Mouse (Mus musculus) stomach, embryonic 14.5 days (tissue): ENCODE results near the gene Syne3. TPM values are rescaled to one million over a fixed set of nuclear protein-coding genes. Genes with fewer than 3 reads are reported as not detected.
A peak's percentile ranks its signal among the peaks of the same experiment; 100 is the strongest.

Source experiments
- ATAC-seq: fragments of 200-750 bp; cut with Nextera tagmentation; 2 replicates; pipeline ENCODE4 v1.8.0; 2017; ENCODE audit warnings: low read depth, moderate TSS enrichment; ENCODE audit not compliant: insufficient number of reproducible peaks, insufficient read depth, low FRiP score
- H3K27ac ChIP-seq: fragments of 300-500 bp; sonication (generic); 2 replicates; pipeline ENCODE4 v1.5.1; 2014; ENCODE audit warnings: mild to moderate bottlenecking, low read length, moderate library complexity, mixed read lengths
- H3K27me3 ChIP-seq: fragments of 300-500 bp; sonication (generic); 2 replicates; pipeline ENCODE4 v1.6.1; 2014; ENCODE audit warnings: low read length, control low read depth, mixed read lengths; ENCODE audit not compliant: control insufficient read depth, insufficient read depth
- H3K36me3 ChIP-seq: fragments of 300-500 bp; sonication (generic); 2 replicates; pipeline ENCODE4 v1.6.1; 2014; ENCODE audit warnings: mild to moderate bottlenecking, control low read depth, low read length, moderate library complexity, mixed read lengths; ENCODE audit not compliant: control insufficient read depth, insufficient read depth
- H3K4me1 ChIP-seq: fragments of 300-500 bp; sonication (generic); 2 replicates; pipeline ENCODE4 v1.6.1; 2014; ENCODE audit warnings: low read length, control low read depth, mixed read lengths; ENCODE audit not compliant: control insufficient read depth, insufficient read depth
- H3K4me2 ChIP-seq: fragments of 300-500 bp; sonication (generic); replicated peaks from 2 replicates; pipeline ENCODE4 v1.6.1; 2014; ENCODE audit warnings: low read depth, low read length, control low read depth
- H3K4me3 ChIP-seq: fragments of 300-500 bp; sonication (generic); 2 replicates; pipeline ENCODE4 v1.5.1; 2014; ENCODE audit warnings: low read depth, low read length, control low read depth
- H3K9ac ChIP-seq: fragments of 300-500 bp; sonication (generic); replicated peaks from 2 replicates; pipeline ENCODE4 v1.6.1; 2014; ENCODE audit warnings: low read depth, mild to moderate bottlenecking, control low read depth, low read length, moderate library complexity, mixed read lengths
- H3K9me3 ChIP-seq: fragments of 300-500 bp; sonication (generic); 2 replicates; pipeline ENCODE4 v1.6.1; 2016; ENCODE audit warnings: low read depth, low read length, control low read depth; ENCODE audit not compliant: control insufficient read depth
- WGBS: fragments of 180-500 bp; shearing (Covaris S2); extraction: QIAGEN DNeasy Blood & Tissue Kit; methylation state at CpG from one replicate; pipeline ENCODE4 v1.1.7; 2014; 5-methylcytosine and 5-hydroxymethylcytosine counted together
- polyA plus RNA-seq: library from polyadenylated mRNA; unstranded; fragments of >200 nt; fragmentation: Nextera tagmentation; extraction: Ambion mirVana; gene quantifications from 2 replicates; pipeline ENCODE4 v1.2.1, GENCODE M21; 2014

Syne3 gene
- polyA plus RNA-seq, 1 experiment from 2014 or later = 0.59 TPM

GRCm38 (mm10) chr12:104925765-104926164, 83.8 kb downstream of the Syne3 start:
- Histone ChIP-seq H3K27me3 (no peaks in the 10 kb centered on the region), H3K9me3 (no peaks in the 10 kb centered on the region), H3K36me3 (no peaks in the 10 kb centered on the region), H3K4me2 (no peak overlapping the region), H3K4me3 (no peak overlapping the region), H3K4me1 (peaks cover 11% of the 10 kb centered on the region; the same call in 1 of the 2 replicates), H3K9ac (no peak overlapping the region), H3K27ac (no peak overlapping the region)
- 79% methylated on average over 2 of the region's 2 CpGs for WGBS
- no peak for ATAC-seq

GRCm38 (mm10) chr12:104925035-104925434, 84.6 kb downstream of the Syne3 start:
- no peak for ATAC-seq
- WGBS = 84% methylated on average over 5 of the region's 5 CpGs
- H3K36me3 ChIP-seq = no peaks in the 10 kb centered on the region

GRCm38 (mm10) chr12:104924546-104924945, 85.1 kb downstream of the Syne3 start:
- H3K4me3 ChIP-seq = no peak overlapping the region
- ATAC-seq = no peak
- H3K27me3 ChIP-seq = no peaks in the 10 kb centered on the region
- no peak overlapping the region for H3K9ac ChIP-seq
- H3K36me3 ChIP-seq = no peaks in the 10 kb centered on the region
- H3K27ac ChIP-seq = peak overlapping the region; percentile 58; the same call in 1 of the 2 replicates
- no peak overlapping the region for H3K4me2 ChIP-seq
- H3K4me1 ChIP-seq = peaks cover 11% of the 10 kb centered on the region; the same call in 1 of the 2 replicates
- no peaks in the 10 kb centered on the region for H3K9me3 ChIP-seq
- WGBS = 86% methylated on average over 3 of the region's 3 CpGs

More at GRCm38 (mm10) chr12:104925035-104925434, 84.6 kb downstream of the Syne3 start:
- Histone ChIP-seq H3K4me3 (no peak overlapping the region), H3K4me2 (no peak overlapping the region), H3K9me3 (no peaks in the 10 kb centered on the region), H3K9ac (no peak overlapping the region), H3K27me3 (no peaks in the 10 kb centered on the region), H3K27ac (no peak overlapping the region), H3K4me1 (peaks cover 11% of the 10 kb centered on the region; the same call in 1 of the 2 replicates)

DNA sequence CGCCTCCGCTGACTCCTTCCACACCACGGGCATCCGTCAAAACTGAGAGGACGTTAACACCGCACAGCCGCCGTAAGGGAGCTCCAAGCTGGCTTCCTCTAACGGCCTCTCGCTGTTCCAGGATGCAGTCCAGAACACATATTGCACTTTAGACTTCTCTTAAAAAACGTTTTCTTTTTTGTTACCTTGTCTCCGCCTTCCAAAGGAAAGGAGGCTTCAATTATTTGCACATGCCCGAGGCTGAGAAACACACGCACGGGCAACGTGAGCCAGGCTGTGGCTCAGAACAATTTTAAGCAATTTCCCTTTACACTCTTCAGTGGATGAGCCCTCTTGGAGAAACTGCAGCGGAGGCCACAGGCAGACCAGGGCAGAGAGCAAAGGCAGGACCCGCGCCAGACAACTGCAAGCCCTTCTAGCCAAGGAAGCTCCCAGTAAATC, 85.6 kb downstream of the Syne3 start:
- Histone ChIP-seq H3K9ac (no peak overlapping the region), H3K4me3 (no peak overlapping the region), H3K27me3 (no peaks in the 10 kb centered on the region), H3K4me1 (peaks cover 11% of the 10 kb centered on the region; the same call in 1 of the 2 replicates), H3K27ac (peak overlapping the region; percentile 58; the same call in 1 of the 2 replicates), H3K36me3 (no peaks in the 10 kb centered on the region), H3K4me2 (no peak overlapping the region; the same call in 1 of the 2 replicates), H3K9me3 (no peaks in the 10 kb centered on the region)
- 0 out of 2 replicates have a peak, but pooled peaks have one; percentile 48 for ATAC-seq
- 20% methylated on average over 19 of the region's 19 CpGs for WGBS

GRCm38 (mm10) chr12:104922647-104923046, 87.0 kb downstream of the Syne3 start:
- 75% methylated on average over 8 of the region's 8 CpGs for WGBS
- Histone ChIP-seq H3K27ac (no peak overlapping the region), H3K4me2 (no peak overlapping the region), H3K9ac (no peak overlapping the region), H3K4me3 (no peak overlapping the region), H3K27me3 (no peaks in the 10 kb centered on the region), H3K9me3 (no peaks in the 10 kb centered on the region), H3K36me3 (no peaks in the 10 kb centered on the region), H3K4me1 (peaks cover 11% of the 10 kb centered on the region; the same call in 1 of the 2 replicates)
- no peak for ATAC-seq

DNA sequence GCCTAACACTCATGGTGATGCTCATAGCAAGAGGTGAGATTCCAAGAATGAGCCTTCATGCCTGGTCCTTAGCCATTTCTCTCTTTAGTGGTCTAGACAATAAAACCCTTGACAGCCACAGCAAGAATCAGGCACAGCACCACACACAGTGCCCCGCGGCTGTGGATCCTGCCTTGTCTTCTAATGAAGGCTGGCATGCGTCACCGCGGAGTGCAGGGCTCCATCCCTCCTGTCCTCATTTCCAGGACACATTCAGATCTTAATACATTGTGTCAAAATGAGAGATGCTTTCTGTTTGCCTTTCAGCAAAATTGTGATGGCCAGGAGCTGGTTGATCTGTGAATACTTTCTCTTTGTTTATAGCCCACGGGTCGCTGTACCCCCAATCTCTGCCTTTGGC, 88.5 kb downstream of the Syne3 start:
- WGBS = 76% methylated on average over 7 of the region's 7 CpGs
- ATAC-seq = no peak
- Histone ChIP-seq H3K4me2 (no peak overlapping the region), H3K36me3 (no peaks in the 10 kb centered on the region), H3K4me1 (peaks cover 11% of the 10 kb centered on the region; the same call in 1 of the 2 replicates), H3K27ac (no peak overlapping the region), H3K9ac (no peak overlapping the region), H3K4me3 (no peak overlapping the region), H3K9me3 (no peaks in the 10 kb centered on the region), H3K27me3 (no peaks in the 10 kb centered on the region)

- Histone ChIP-seq H3K4me1 (peaks cover 11% of the 10 kb centered on the region; the same call in 1 of the 2 replicates), H3K9ac (no peak overlapping the region), H3K27ac (no peak overlapping the region), H3K27me3 (no peaks in the 10 kb centered on the region), H3K9me3 (no peaks in the 10 kb centered on the region), H3K36me3 (no peaks in the 10 kb centered on the region), H3K4me2 (no peak overlapping the region), H3K4me3 (no peak overlapping the region)
- 60% methylated on average over 2 of the region's 2 CpGs for WGBS
- no peak for ATAC-seq
Observed at GRCm38 (mm10) chr12:104919247-104919646, 90.4 kb downstream of the Syne3 start.

DNA sequence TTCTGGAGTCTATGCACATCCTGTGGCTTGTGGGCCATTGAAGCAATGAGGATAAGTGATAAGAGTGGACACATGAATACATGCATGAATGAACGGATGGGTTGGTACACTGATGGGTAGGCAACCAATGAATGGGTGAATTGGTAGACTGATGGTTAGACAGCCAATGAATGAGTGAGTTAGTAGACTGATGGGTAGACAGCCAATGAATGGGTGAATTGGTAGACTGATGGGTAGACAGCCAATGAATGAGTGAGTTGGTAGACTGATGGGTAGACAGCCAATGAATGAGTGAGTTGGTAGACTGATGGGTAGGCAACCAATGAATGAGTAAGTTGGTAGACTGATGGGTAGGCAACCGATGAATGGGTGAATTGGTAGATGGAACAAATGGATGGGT, 91.7 kb downstream of the Syne3 start:
- Histone ChIP-seq H3K4me3 (no peak overlapping the region), H3K9me3 (no peaks in the 10 kb centered on the region), H3K27me3 (no peaks in the 10 kb centered on the region), H3K4me1 (no peaks in the 10 kb centered on the region), H3K36me3 (no peaks in the 10 kb centered on the region), H3K4me2 (no peak overlapping the region), H3K27ac (no peak overlapping the region), H3K9ac (no peak overlapping the region)
- no peak for ATAC-seq
- WGBS = 95% methylated on average over 2 of the region's 2 CpGs

DNA sequence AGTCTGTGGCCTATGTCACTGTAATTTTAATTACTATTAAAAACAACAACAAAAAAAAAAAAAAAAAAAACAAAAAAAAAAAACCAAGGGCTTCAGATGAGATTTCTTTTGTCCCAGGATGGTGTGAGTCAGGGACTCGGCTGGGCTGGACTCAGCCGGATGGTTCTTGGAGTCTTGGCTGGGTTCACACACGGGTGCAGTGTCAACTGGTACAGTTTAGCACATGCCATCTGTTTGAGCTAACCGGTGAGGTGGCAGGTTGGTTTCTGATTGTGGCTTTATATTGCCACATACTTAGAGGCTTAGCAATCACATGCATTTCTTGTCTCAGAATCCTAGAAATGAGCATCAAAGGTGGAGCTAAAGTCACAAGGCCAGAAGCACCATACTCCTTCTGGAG, 92.3 kb downstream of the Syne3 start:
- 91% methylated on average over 4 of the region's 4 CpGs for WGBS
- Histone ChIP-seq H3K4me3 (no peak overlapping the region), H3K9me3 (no peaks in the 10 kb centered on the region), H3K4me1 (no peaks in the 10 kb centered on the region), H3K4me2 (no peak overlapping the region), H3K36me3 (no peaks in the 10 kb centered on the region), H3K27me3 (no peaks in the 10 kb centered on the region), H3K27ac (no peak overlapping the region), H3K9ac (no peak overlapping the region)
- no peak for ATAC-seq
